Mouse (Mus musculus): ENCODE data around the gene Hykk. TPM values are rescaled to one million over a fixed set of nuclear protein-coding genes. Genes with fewer than 3 reads are reported as not detected.

Hykk gene
- polyA plus RNA-seq (2015; fragmentation: Nextera tagmentation; extraction: Ambion mirVana), result 6.9 and 7.2 TPM in 2 replicates

DNA sequence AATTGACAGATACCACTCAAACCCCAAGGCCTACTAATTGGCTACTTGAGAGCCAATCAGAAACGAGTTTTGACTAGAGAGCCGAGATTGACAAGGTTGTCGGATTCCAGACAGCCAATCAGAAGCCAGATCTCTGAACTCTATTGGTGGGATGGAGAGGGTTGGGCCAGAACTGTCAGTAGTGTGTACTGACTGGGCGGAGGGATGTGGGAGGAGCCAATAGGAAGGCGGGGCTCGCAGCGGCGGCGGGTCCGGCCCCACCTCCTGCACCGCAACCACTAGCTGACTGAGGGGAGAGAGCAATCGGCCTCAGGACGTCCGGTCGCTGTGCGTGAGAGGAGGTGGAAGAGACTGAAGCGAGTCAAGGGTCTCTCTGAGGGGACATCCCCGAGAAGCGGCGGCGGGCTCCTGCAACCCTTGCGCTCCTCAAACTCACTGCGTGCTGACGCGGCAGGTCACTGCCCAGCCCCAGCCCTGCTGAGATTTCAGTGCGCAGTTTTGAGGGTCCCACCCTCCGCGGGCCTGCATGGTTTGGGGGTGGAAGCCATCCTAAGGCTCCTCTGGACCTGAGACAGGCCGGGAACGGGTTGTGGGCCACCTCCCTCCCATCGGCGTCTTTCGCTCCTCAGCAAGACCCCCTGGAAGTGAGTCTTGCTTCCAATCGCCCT is at the start of gene Hykk:
Gene Hykk, plus strand, starts transcription at position 274 of the 668 bp plus-strand sequence.
- peak; percentile 99 for ATAC-seq (ENCODE audit: low FRiP score, low read depth)
- H3K4me1 ChIP-seq, result peaks cover 11% of the 10 kb centered on the region
- H3K4me3 ChIP-seq, result peak within 1 kb of the TSS; percentile 67
- H3K4me2 ChIP-seq (replicated peaks), result peak within 1 kb of the TSS; percentile 78
- no peaks in the 10 kb centered on the region for H3K9me3 ChIP-seq
- peak within 1 kb of the TSS; percentile 40; the same call in 1 of the 2 replicates for H3K27ac ChIP-seq
- under 1% methylated on average over 33 of the region's 34 CpGs for WGBS
- peak within 1 kb of the TSS; percentile 81 for H3K9ac ChIP-seq
- peaks cover 9% of the 10 kb centered on the region for H3K36me3 ChIP-seq
- no peaks in the 10 kb centered on the region for H3K27me3 ChIP-seq

DNA sequence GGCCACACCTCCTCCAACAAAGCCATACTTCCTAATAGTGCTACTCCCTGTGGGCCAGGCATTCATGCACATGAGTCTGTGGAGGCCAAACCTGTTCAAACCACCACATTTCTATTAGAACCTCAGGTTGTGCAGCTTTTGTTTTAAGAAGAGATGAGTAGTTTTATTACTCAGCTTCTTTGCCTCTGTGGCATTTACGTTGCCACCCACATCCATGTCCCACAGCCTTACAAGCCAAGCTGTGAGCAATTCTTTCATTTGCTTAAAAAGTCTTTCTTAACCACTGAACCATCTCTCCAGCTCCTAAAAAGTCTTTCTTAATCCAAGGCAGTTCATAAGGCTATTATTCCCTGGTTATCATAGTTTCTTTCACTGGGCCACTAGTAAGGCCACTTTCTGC is 38.3 kb upstream of the Hykk start:
- no peaks in the 10 kb centered on the region for H3K27me3 ChIP-seq
- no peak overlapping the region for H3K4me3 ChIP-seq
- 0 out of 2 replicates have a peak, but pooled peaks cover 3% of the 10 kb centered on the region for H3K4me1 ChIP-seq
- no peak for ATAC-seq (ENCODE audit: low FRiP score, low read depth)
- no peak overlapping the region for H3K4me2 ChIP-seq (replicated peaks)
- H3K36me3 ChIP-seq, result peaks cover 48% of the 10 kb centered on the region
- H3K9me3 ChIP-seq, result no peaks in the 10 kb centered on the region
- WGBS, result 94% methylated on average over 1 of the region's 1 CpGs
- no peak overlapping the region for H3K27ac ChIP-seq
- no peak overlapping the region for H3K9ac ChIP-seq

DNA sequence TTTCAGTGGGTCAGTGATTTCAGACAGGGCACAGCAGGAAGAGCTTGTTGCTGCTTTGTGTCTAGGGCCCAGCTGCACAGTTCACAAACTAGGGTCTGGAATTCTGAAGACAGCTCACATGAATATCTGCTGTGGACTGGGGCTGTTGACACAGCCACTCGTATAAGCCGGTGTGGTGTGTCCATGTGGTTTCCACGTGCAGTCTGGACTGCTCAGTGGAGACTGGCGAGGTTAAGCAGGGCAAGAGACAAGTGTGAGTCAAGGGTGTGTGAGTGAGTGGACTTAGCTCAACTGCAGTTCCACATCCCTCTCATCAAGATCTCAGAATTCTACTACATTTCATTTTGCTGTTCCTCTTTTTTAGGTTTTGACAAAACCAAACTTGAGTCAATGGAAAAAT is 25.0 kb upstream of the Hykk start:
- Histone ChIP-seq H3K9ac (no peak overlapping the region), H3K9me3 (no peaks in the 10 kb centered on the region), H3K4me3 (no peak overlapping the region), H3K27ac (no peak overlapping the region), H3K4me2 (replicated peaks) (no peak overlapping the region), H3K36me3 (peaks cover 69% of the 10 kb centered on the region), H3K27me3 (no peaks in the 10 kb centered on the region), H3K4me1 (no peaks in the 10 kb centered on the region)
- ATAC-seq (ENCODE audit: low FRiP score, low read depth), result no peak
- 84% methylated on average over 4 of the region's 4 CpGs for WGBS

DNA sequence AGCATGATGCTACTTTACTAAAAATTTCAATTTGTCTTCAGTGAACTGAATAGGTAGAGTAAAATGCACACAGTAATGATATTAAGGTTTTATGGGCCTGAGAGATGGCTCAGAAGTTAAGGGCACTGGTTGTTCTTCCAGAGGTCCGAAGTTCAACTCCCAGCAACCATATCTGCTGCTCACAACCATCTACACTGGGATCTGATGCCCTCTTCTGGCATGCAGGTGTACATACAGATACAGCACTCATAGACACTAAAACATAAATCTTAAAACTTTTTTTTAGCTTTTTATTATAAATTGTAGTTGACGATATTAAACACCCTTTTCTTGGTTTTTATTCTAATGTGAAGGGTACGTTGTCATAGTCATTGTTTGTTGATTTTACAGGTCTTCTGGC is 20.0 kb upstream of the Hykk start:
- 85% methylated on average over 3 of the region's 3 CpGs for WGBS
- H3K4me2 ChIP-seq (replicated peaks), result no peak overlapping the region
- H3K9me3 ChIP-seq, result no peaks in the 10 kb centered on the region
- H3K4me1 ChIP-seq, result no peaks in the 10 kb centered on the region
- ATAC-seq (ENCODE audit: low FRiP score, low read depth), result no peak
- H3K27me3 ChIP-seq, result no peaks in the 10 kb centered on the region
- no peak overlapping the region for H3K27ac ChIP-seq
- peaks cover 71% of the 10 kb centered on the region for H3K36me3 ChIP-seq
- H3K4me3 ChIP-seq, result no peak overlapping the region
- H3K9ac ChIP-seq, result no peak overlapping the region

DNA sequence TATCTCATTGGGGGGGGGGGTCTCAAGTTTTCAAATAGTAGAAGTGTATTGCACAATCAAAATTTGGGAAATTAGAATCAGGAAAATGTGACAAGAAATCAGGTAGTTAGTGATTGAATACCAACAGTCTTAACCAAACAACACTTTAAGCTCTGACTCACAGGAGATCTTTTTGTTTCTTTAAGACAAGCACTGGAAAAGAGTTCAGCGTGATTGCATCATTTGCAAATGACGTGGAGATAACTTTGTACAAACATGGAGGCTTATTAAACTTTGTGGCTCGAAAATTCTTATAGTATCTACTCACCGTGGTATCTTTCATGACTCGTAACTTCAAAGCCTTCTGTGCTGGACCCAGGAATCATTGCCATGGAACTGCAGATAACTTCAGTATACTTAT is 7.6 kb upstream of the Hykk start:
- H3K4me1 ChIP-seq, result no peaks in the 10 kb centered on the region
- peaks cover 55% of the 10 kb centered on the region for H3K36me3 ChIP-seq
- 93% methylated on average over 5 of the region's 5 CpGs for WGBS
- no peak for ATAC-seq (ENCODE audit: low FRiP score, low read depth)
- H3K27me3 ChIP-seq, result no peaks in the 10 kb centered on the region
- no peaks in the 10 kb centered on the region for H3K9me3 ChIP-seq
- no peak overlapping the region for H3K9ac ChIP-seq
- H3K27ac ChIP-seq, result no peak overlapping the region
- no peak overlapping the region for H3K4me2 ChIP-seq (replicated peaks)
- H3K4me3 ChIP-seq, result no peak overlapping the region

DNA sequence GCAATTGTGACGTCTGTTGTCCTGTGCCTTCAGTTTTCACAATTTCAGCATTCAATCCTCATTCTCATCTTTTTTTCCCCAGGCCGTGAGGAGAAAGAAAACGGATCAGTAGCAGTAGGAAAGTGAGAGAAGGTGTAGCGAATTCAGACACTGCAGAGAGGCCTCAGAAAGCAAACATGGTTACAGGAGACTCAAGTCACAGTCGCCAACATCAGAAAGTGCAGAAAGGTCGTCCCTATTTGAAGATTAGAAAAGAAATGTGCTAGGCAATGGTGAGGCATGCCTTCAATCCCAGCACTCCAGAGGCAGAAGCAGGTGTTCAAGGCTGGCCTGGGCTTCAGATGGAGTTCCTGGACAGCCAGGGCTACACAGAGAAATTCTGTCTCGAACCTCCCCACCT is 1.5 kb upstream of the Hykk start:
- Histone ChIP-seq H3K27me3 (no peaks in the 10 kb centered on the region), H3K4me1 (peaks cover 11% of the 10 kb centered on the region), H3K4me3 (no peak overlapping the region), H3K27ac (no peak overlapping the region), H3K9ac (no peak overlapping the region), H3K9me3 (no peaks in the 10 kb centered on the region), H3K36me3 (peaks cover 9% of the 10 kb centered on the region; the same call in 1 of the 2 replicates), H3K4me2 (replicated peaks) (no peak overlapping the region)
- 73% methylated on average over 7 of the region's 7 CpGs for WGBS
- no peak for ATAC-seq (ENCODE audit: low FRiP score, low read depth)

DNA sequence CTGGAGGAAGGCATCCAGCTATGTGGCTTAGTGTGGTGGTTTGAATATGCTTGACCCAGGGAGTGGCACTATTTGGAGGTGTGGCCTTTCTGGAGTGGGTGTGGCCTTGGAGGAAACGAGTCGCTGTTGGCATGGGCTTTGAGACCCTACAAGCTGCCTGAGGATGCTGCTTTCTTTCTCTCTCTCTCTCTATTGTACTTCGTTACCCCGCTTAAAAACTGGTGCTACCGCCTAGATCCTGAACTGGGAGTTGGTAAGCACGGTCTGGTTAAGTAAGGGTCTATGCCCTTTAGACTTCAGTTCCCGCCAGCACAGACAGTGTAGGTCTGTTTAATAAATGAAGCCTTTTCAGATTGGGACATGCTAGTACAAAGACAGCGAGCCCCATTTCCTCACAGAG is 682 bp upstream of the Hykk start:
- no peaks in the 10 kb centered on the region for H3K9me3 ChIP-seq
- ATAC-seq (ENCODE audit: low FRiP score, low read depth), result no peak
- H3K9ac ChIP-seq, result no peak overlapping the region

DNA sequence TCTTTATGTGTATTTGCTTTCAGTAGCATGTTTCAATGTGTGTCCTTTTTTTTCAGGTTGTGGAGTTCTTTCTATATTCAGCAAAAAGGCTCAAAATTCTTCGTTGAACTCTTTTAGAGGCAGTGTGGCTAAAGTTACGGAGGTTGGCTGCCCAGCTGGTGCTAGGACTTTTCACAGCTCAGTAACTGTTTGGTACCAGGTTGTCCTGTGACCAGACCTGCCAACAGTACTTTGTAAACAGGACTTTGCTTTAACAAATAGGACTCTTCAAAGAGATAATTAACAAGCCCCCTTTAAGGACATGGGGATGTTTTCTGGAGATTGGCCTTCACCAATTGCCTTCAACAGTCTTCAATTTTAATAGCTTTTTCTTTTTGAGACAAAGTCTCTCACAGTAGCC is 1.1 kb downstream of the Hykk start:
- Histone ChIP-seq H3K9ac (no peak overlapping the region), H3K9me3 (no peaks in the 10 kb centered on the region), H3K4me2 (replicated peaks) (peak overlapping the region; percentile 78), H3K4me3 (peak overlapping the region; percentile 67), H3K27ac (no peak overlapping the region), H3K27me3 (no peaks in the 10 kb centered on the region), H3K36me3 (peaks cover 16% of the 10 kb centered on the region), H3K4me1 (peaks cover 11% of the 10 kb centered on the region)
- ATAC-seq (ENCODE audit: low FRiP score, low read depth), result no peak
- WGBS, result 72% methylated on average over 2 of the region's 2 CpGs

More for the DNA sequence above, 682 bp upstream of the Hykk start:
- Histone ChIP-seq H3K27ac (no peak overlapping the region), H3K4me1 (peaks cover 11% of the 10 kb centered on the region), H3K36me3 (peaks cover 10% of the 10 kb centered on the region; the same call in 1 of the 2 replicates), H3K4me2 (replicated peaks) (peak overlapping the region; percentile 78), H3K27me3 (no peaks in the 10 kb centered on the region), H3K4me3 (peak overlapping the region; percentile 67)
- 74% methylated on average over 8 of the region's 8 CpGs for WGBS

DNA sequence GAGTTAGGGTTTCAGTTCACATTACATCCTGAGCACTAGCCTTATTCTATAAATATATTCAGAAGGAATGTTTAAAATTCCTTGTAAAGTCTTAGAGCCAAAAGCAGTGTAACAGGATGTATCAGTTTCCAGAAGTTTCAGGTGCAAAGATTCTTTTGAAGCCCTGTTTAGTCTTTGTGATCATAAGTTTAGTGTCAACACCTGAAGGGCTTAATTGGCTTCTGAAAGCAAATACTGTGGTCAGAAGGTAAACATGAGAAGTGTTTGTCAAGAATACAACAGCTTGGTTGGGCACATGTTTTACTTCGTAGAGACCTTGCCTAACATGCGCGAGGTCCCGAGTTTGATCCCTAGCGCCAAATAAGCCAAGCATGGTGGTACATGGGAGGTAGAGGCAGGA is 1.7 kb downstream of the Hykk start:
- ATAC-seq (ENCODE audit: low FRiP score, low read depth), result no peak
- no peak overlapping the region for H3K27ac ChIP-seq
- no peak overlapping the region for H3K4me3 ChIP-seq
- no peak overlapping the region for H3K9ac ChIP-seq
- peaks cover 16% of the 10 kb centered on the region for H3K36me3 ChIP-seq
- WGBS, result 88% methylated on average over 5 of the region's 5 CpGs
- no peaks in the 10 kb centered on the region for H3K27me3 ChIP-seq
- H3K4me2 ChIP-seq (replicated peaks), result no peak overlapping the region
- peaks cover 11% of the 10 kb centered on the region for H3K4me1 ChIP-seq
- no peaks in the 10 kb centered on the region for H3K9me3 ChIP-seq

DNA sequence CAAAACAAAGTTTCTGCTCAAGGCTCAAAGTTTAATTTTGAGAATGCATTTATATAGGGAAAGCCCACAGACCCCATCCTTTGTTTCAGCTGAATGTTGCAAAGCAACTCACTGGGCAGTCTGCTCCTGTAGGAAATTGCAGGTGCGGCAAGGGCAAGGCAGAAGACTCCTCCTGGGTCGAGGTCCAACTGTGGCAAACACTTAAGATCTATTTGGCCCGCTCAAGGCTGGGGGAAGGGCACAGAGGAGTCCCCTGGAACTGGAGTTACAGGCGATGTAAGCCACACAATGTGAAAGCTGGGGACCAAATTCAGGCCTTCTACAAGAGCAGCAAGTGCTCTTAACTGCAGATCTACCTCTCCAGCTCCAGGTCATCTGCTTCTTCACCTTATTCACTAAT is 2.9 kb downstream of the Hykk start:
- Histone ChIP-seq H3K4me2 (replicated peaks) (no peak overlapping the region), H3K27me3 (no peaks in the 10 kb centered on the region), H3K27ac (no peak overlapping the region), H3K4me1 (peaks cover 11% of the 10 kb centered on the region), H3K4me3 (no peak overlapping the region), H3K36me3 (peaks cover 16% of the 10 kb centered on the region), H3K9me3 (no peaks in the 10 kb centered on the region), H3K9ac (no peak overlapping the region)
- 66% methylated on average over 4 of the region's 4 CpGs for WGBS
- ATAC-seq (ENCODE audit: low FRiP score, low read depth), result no peak

DNA sequence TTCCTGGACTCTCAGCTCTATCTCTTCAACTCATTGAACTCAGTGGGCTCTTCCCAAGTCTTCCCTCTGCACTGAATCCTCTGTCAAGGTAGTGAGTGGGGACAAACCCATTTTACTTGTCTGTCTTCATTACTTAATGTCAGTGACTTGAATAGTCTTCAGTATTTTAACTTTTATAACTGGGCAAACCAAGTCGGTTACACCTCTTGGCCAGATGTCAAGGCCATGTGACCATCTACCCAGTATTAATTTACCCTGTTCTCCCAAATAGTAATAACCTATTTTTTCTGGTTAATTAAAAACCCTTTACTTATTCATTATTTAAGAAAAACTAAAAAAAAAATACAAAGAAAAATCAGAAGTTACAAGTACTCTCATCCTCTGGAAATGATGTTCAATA is 13.7 kb downstream of the Hykk start:
- Histone ChIP-seq H3K4me3 (no peak overlapping the region), H3K36me3 (peaks cover 6% of the 10 kb centered on the region; the same call in 1 of the 2 replicates), H3K27ac (no peak overlapping the region), H3K4me1 (no peaks in the 10 kb centered on the region), H3K27me3 (no peaks in the 10 kb centered on the region), H3K4me2 (replicated peaks) (no peak overlapping the region), H3K9me3 (no peaks in the 10 kb centered on the region), H3K9ac (no peak overlapping the region)
- ATAC-seq (ENCODE audit: low FRiP score, low read depth), result no peak
- WGBS, result 86% methylated on average over 1 of the region's 1 CpGs

DNA sequence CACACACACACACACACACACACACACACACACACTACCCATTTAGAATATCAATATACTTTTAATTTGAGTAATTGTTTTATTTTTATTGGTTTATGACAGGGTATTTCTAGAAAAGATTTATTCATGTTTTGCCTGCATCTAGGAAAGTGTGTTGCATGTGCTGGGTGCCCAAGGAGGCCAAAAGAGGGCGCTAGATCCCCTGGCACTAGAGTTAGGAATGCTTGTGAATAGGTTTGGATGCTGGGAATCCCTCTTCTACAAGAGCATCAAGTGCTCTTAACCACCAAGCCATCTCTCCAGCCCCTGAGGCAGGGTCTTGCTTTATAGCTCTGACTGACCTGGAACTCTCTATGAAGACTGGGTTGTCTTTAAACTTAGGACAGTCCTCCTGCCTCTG is 14.7 kb downstream of the Hykk start:
- ATAC-seq (ENCODE audit: low FRiP score, low read depth), result no peak
- WGBS, result 13% methylated on average over 1 of the region's 1 CpGs
- Histone ChIP-seq H3K4me3 (no peak overlapping the region), H3K4me2 (replicated peaks) (no peak overlapping the region), H3K36me3 (peaks cover 6% of the 10 kb centered on the region; the same call in 1 of the 2 replicates), H3K9ac (no peak overlapping the region), H3K9me3 (no peaks in the 10 kb centered on the region), H3K27ac (no peak overlapping the region), H3K4me1 (no peaks in the 10 kb centered on the region), H3K27me3 (no peaks in the 10 kb centered on the region)

DNA sequence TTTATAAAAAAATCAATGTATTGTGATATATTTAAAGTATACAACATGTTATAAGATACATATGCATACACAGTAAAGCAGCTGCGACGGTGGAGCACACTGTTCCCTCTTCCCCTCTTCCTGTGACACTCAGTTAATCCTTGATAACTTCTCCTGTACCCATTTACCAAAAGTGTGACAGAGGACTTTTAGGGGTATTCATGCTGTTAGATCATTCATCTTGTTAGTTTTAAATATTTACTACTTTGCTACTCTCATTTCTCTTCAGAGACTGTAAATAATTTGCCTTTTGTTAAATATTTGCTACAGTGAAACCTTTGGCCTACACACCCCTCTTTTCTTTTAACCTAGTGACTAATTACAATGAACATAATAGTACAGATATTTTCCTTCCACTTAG is 15.3 kb downstream of the Hykk start:
- H3K9ac ChIP-seq, result no peak overlapping the region
- H3K9me3 ChIP-seq, result no peaks in the 10 kb centered on the region
- no peak overlapping the region for H3K4me2 ChIP-seq (replicated peaks)
- WGBS, result 70% methylated on average over 2 of the region's 2 CpGs
- H3K4me1 ChIP-seq, result no peaks in the 10 kb centered on the region
- no peak overlapping the region for H3K4me3 ChIP-seq
- ATAC-seq (ENCODE audit: low FRiP score, low read depth), result no peak
- no peaks in the 10 kb centered on the region for H3K27me3 ChIP-seq
- peaks cover 6% of the 10 kb centered on the region; the same call in 1 of the 2 replicates for H3K36me3 ChIP-seq
- no peak overlapping the region for H3K27ac ChIP-seq
